Mouse (Mus musculus) layer of hippocampus, adult 9-11 months (tissue): ENCODE measurements at regions not wholly inside any gene's neighbourhood (a gene's known extent, or its start where the extent isn't known, plus 50 kb on each side); places are given as distances from the start of the nearest gene placed in this dataset.

ENCODE experiments used
- DNase-seq: peaks from one replicate; pipeline ENCODE4 v3.0.0; 2022

- DNase-seq: no peak
Observed at GRCm38 (mm10) chr7:63313096-63313495, 100.7 kb upstream of the Chrna7 start.

GRCm38 (mm10) chr7:63319594-63319993, 107.2 kb upstream of the Chrna7 start:
- peak; percentile 31 for DNase-seq

DNA sequence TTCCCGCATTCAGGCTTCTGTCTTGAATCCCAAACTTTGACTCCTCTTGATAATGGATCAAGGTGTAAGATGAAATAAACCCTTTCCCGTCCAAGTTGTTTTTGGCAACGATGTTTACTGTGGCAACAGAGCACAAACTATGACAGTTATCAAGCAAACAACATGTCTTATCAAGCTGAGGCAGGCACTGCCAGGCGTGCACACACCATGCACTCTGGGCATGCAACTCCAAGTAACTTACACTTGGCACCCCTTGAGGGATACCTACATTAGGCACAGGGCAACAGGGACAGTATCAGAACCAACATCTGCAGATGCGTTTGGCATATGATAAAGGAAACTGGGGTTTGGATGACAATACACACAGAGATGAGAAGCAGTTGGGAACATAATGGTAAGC, 108.8 kb upstream of the Chrna7 start:
- DNase-seq: no peak

GRCm38 (mm10) chr7:63321951-63322710, 109.8 kb upstream of the Chrna7 start:
- peak; percentile 63 for DNase-seq

DNA sequence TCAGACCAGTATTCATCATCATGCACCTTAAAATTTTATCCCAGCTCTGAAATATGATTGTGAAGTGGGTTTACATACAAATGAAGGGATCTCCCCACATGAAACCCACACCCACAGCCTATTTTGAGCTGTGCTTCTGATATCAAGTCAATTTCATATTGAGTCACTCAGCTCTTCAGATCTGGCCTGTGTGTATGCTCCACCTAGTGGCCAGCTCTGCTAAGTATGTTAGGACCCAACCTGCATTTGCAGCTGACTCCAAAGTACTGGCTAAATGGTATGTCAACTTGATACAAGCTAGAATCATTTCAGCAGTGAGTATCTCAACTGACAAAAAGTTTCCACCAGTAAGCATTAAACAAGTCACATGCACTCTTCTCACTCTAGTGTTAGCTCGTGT, 109.4 kb upstream of the Otud7a start:
- peak; percentile 63 for DNase-seq

DNA sequence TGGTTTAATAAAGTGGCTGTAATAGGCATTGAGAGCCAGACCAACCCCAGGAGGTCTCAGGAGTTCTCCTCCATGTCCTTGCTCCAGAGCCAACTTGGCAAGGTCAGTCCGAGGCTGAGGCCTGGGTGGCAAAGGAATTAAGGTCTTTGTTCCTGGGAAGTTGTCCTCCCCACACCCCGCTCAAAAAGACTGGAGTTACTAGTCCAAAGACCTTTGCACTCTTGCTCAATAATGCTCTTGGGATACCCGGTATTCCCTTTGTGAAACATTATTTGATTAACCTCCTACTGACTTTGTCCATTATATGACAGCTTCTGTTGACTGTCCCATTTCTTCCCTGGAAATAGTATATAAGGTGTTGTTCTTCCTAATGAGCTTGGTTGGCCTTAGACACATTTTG, 108.5 kb upstream of the Otud7a start:
- no peak for DNase-seq

DNA sequence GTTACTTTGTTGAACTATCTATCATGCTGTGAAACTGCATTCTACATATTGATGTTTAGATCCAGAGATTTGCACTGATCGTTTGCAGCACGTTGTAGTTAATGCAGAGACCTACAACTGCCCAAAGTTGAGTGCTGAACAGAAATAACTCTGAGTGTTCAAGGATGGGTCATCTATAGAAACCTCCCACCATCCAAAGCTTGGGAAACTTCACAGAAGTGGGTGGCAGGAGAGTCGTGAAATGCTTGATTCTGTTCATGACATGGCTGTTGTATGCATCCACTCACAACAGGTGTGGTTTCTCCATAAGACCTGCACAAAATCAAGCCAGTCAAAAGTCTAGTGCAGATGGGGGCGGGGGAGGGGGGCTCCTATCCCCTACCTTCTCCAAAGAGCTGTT, 102.8 kb upstream of the Otud7a start:
- DNase-seq: no peak

DNA sequence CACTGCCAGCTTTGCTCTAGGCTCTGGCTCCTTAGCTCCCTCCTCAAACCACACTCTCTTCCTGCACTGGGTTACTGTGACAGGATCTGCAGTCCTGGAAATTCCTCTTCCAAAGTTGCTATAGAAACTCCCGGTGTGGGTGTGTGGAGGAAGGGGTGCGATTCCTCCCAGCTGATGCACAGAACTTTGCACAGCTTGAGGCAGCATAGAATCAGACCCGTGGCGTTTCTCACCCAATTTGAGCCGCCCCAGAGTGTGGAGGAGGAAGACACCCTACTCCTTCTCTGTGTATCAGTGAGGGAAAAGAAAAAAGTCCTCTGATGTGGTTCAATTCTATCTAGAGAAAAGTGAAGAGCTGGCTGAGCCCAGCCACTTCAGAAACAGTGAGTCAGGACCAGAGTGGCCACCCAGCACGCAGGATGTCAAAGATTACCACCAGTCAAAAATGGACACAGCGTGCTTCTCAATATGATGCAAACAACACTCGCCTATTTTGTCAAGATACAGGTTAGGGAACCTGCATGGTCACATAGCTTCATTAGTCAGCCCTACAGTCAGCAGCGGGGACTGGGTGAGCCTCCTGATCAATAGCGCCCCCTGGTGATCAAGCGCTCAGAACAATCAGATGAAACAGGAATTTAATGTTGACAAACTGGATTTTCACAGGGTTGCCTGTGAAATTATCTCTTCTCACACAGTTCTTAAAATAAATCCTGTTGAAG, 98.7 kb upstream of the Otud7a start:
- DNase-seq: peak; percentile 88

DNA sequence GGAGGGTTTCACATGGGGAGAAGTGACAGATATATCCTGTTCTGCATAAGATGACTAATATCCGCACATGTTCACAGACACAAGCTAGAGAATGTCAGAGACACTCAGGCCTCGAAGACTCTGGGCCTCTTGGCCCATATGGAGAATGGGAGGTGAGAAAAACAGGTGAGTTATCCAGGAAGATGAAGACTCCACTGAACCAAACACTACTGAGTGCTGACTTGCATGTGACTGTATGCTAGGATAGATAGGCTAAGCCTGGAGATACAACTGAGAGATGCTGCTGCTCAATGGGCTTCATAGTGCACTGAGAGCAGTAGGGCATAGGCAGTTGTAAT, 98.2 kb upstream of the Otud7a start:
- no peak for DNase-seq
